Mouse (Mus musculus) ZHBTc4 (cell line): ENCODE data around the gene Srrm1.
"Not testable (repeated sequence)": the region's sequence is repeated elsewhere in the genome, so short reads cannot be mapped to it uniquely, and the experiment has no call there.

Experiments used
- DNase-seq: peaks from one replicate; pipeline ENCODE4 v3.0.0-alpha.2; 2011; ENCODE audit warnings: low read depth, low spot score

The Srrm1 gene

DNA sequence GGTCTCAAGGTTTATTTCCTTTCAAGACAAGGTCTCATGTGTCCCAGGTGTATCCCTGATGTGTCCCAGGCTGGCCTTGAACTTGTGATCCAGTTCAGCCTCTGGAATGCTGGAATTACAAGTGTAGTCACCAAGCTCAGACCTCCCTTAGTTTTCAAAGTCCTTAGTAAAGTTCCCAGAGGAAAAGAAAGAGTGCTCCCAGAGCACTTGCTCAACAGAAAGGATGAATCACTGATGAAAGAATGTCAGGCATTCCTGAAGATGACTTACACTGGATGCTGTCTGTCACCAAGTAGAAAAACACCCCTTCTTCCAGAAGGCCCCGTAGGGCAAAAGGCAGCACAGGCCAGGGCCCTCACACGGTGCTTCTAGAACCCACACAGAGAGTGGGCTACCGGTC lies 52.0 kb downstream of the Srrm1 start:
- peak; percentile 76 for DNase-seq

DNA sequence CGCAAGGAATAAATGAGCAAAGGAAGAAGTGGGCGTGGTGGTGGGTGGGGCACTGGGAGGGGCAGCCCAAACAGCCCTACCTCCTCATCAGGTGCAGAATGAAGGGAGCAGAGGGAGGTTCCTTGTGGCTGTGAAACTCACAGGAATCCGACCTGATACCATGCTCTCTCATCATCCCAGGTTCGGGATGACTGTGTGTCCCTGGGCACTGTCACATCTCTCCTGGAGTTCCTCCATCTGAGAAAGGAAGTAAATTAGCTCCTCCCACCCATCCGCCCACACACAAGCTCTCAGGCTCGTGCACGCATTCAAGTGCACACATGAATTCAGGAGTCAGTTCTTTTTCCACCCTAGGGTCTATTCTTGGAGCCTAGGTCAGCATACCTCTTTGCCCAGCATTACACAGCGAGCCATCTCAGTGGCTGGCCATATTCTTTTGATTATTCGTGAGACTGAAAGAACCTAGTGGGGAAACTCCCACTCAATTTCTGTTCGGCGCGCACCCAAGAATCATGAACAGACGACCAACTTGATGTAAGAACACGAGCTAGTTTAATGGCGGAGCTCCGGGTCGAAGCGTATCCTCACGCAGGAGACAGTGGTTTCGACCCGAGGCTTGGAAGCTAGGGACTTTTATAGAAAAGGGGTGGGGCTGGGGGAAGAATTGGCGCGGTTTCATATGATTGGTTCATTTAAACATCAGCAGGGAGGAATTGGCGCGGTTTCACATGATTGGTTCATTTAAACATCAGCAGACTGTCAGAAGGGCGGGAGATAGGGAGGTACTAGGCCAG lies 52.7 kb downstream of the Srrm1 start:
- peak; percentile 88 for DNase-seq

DNA sequence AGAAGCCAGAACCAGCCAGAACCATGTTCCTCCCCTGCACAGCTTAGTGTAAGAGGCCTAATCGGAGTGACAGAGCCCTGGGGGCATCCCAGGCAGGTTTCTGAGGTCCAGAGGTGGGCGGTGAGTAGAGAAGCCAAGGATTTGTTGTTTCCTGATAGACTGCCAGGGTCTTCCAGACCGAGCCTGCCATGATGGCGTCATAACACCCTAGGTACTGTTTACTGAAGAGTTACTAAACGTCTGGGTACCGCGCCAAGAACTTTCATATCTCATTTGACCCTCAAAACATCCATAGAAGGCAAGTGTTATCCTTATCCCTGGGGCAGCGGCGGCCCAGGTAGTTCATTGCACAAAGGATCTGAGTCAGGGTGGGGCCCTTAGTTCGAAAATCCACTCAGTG lies 54.4 kb downstream of the Srrm1 start:
- DNase-seq, result no peak

DNA sequence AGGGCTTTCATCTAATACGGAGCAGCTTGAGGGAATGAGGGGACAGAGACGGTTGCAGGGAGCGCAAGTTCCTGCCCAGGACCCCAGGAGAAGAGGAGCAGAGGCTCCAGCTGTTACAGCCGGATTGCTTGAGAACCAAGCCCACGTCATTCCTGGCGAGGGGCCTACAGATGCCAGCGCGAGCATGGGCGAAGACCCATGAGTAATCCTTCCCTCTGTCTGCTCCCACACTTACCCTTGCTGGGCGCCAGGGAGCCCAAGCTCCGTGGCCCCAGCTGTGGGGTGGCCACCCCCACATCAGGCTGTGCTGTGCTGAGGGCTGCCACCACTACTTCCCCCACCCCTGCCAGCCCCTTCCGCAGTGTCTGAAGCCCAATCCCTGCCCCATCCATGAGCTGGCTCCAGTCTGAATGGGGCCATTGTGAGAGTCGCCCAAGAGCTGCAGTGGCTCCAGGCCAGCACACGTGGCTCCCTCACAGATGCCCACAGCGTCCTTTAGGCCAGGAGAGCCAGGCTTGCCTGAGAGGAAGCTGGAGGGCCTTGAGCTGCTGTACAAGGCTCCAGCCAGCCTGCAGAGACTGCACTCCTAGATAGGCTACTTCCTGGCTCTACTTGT lies 55.1 kb downstream of the Srrm1 start:
- no peak for DNase-seq

DNA sequence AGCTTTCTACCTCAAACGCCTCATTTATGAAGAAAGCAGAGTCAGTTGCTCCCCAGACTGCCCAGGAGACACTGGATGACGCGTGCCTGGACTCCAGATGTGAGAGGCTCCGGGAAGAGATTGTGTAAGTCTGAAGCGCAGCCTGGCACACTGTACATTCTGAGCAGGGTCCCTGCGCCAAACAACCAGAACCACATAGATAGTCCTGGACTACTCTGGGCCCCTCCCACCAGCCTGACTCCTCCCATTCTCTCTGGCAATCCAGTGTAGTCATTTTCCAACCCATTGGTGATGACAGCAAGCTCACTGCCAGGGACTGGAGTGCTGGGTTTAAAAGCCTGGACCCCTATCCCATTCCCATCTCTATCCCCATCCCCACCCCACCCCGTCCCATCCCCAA lies 56.0 kb downstream of the Srrm1 start:
- peak; percentile 69 for DNase-seq

DNA sequence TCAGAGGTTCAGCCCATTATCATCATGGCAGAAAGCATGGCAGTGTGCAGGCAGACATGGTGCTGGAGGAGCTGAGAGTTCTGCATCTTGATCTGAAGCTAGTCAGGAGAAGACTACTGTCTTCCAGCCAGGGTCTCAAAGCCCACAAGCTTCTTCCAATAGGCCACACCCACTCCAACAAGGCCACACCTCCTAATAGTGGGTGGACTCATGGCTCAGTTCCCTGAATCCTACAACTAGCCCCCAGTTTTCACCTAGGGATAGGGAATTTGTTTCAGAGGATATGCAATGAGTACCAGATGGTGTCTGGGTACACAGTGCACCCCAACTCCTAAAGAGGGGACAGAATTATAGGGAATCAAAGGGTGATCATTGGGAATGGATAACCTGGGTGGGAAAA lies 56.6 kb downstream of the Srrm1 start:
- no peak for DNase-seq

DNA sequence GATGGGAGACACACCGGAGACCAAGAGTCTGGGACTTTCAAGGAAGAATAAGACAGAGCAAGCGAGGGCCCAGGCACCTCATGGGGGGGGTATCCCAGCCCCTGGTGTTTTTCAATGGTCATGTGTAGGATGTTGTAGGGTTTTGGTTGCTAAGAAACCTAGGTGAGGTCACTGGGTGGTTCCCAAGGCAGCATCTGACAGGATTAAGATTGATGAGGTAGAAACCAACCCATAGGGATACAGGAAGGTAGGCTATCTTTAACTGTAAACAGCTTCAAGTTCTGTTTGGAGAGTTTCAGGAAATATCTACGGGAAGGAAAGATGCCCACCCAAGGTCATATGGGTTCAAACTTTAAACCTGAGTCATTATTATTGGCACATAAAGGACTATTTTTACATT lies 59.3 kb downstream of the Srrm1 start:
- DNase-seq, result no peak

DNA sequence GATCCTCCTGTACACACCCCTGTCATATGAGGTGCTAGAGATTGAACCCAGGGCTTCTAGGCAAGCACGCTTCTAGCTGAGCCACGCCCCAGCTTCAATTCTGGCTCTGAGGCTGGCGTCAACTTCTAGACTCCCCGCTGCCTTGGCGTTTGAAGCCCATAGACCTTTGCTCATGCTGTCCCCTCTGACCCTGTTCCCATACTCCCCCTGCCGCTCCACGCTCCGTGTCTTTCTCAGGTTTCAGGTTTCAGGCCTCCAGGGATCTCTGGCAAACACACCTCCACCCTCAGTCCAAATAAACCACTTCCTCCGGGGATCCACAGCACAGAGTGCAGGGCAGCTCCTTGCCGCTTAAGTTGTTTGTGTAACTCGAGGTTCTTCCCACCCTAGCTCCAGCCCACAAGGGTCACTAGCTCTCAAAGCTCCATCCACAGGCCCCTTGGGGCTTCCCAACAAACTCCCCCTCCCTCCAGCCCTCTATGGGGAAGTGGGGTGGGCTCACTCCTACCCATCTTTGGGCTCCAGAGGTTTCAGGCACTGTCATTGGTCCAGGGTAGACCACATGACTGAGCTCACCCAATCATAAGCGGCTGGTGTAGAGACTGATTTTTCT lies 60.5 kb downstream of the Srrm1 start:
- DNase-seq, result peak; percentile 91

DNA sequence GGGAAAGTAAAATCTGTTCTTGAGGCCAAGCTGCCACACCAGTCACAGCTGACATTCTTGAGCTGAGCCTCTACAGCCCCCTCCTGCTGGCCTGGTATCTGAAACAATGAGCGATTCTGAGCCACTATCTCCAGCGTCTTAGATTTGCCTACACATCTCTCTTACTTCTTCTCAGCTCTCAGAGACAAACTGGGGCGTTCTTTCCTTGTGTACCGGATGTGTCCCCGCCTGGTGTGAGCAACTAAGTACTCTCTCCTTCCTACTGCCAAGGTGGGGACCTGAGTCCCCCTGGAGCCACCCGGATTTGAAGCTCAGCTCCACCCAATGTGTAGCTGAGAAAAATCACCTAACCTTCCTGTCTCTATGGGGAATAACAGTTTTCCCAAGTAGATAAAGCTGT lies 61.3 kb downstream of the Srrm1 start:
- no peak for DNase-seq

DNA sequence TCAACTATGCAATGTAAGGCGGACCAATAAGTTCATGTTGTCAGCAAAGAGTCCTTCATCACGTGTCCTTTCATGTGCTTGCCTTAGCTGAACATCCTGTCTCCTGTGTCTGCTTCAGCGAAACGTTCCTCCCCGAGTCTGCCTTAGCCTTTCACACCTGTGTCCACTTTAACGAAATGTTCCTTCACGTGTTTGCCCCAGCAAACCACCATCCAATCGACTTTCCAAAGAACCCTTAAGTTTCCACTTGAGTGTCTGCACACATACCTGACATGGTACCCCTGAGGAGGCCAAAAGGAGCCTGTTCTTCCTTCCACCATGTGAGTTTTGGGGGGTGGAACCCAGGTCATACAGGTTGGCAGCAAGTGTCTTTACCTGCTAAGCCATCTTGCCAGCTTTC lies 61.9 kb downstream of the Srrm1 start:
- DNase-seq, result no peak

DNA sequence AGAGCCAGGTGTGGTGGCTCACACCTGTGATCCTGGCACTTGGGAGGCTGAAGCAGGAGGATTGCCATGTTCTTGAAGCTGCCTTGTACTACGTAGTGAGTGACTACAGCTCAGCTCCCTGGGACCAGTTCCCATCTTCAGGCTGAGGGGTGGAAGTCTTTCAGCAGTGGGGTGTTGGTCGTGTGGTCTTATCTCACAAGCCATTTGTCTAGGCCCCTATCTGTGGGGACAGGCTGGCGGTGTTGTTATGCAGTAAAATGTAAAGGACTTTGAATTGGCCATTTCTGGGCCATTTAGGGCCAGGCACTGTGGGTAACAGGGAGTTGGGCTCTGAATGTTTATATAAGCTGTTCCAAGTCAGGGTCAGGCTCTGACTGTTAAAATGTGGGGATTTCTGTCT lies 65.1 kb downstream of the Srrm1 start:
- no peak for DNase-seq

DNA sequence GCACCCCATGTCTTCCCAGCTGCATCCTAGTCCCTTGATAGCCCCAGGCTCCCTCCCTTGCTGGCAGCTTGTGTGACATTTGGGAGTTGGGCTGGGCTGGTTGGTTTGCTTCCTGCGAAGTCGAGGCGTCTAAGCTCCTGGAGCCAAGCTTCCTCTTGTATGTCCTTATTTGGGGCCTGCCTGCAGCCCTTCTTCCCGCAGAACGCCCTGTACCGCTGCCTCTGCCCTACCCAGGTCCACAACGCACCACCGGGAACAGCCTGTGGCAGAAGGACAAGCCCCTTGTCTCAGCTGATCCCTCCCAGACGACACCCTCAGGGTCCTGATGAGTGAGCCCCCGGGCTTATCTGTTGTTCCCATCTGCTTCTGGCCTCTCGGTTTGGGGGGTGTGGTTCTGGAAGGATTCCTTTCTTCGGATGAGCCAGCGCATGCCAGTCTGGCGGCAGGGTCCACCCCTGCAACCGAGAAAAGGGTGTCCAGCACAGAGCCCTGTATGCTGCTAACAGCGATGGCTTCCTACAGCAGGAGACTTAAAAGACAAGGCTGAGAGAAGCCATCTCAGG lies 66.2 kb downstream of the Srrm1 start:
- peak; percentile 62 for DNase-seq

DNA sequence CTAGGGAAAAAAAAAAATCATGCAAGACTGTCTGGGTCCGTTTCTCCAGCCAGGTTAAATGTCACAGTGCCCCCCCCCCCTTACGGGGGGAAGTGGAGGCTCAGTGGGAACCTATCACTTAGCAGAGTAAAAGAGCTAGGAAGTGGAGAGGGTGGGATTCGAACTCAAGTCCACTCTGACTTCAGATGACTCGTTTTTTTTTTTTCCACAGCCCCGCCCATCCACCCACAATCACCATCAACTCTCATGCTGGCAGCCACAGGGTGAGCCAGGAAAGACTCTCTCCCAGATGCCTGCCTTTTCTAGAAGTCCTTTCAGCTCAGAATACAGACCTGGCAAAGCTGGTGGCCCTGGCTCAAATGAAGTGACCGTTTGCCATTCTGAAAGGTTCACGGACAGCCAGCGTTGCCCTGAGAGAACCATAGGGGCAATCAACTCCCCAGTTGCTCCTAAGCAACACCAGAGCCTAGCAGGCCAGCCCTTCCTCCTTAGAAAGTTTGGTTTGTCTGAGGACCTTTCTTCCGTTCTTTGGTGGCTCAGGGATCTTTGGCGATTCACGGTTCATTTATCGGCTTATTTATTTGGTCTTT lies 67.0 kb downstream of the Srrm1 start:
- no peak for DNase-seq

DNA sequence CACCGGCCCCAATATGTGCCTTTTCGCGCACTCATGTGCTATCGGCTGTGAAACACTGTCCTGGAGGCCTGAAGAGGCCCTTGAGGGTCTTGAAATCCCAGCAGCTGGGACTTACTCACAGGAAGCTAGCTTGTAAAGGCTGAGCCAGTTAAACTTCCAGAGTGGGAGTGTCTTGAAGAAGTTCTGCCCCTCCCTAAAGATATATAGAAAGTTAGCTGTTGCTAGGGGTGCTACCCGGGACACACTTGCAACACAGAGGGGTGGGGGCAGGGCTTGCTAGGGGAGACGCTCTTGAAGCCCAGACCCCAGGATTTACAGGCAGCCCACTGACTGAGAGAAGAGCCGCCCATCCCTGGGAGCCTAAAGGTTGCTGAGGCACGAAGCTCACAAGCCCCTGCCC lies 67.7 kb downstream of the Srrm1 start:
- DNase-seq, result peak; percentile 50

DNA sequence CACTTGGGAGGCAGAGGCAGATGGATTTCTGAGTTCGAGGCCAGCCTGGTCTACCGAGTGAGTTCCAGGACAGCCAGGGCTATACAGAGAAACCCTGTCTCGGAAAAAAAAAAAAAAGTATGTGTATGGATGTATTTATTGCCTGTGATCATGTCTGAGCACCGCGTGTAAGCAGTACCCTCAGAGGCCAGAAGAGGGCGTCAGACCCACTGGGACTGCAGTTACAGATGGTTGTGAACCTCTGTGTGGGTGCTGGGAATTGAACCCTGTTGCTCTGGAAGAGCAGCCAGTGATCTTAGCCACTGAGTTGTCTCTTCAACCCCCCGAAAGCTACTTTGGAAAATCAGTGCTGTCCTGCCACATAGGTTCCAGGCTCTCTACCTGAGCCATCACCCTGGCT lies 69.2 kb downstream of the Srrm1 start:
- no peak for DNase-seq

DNA sequence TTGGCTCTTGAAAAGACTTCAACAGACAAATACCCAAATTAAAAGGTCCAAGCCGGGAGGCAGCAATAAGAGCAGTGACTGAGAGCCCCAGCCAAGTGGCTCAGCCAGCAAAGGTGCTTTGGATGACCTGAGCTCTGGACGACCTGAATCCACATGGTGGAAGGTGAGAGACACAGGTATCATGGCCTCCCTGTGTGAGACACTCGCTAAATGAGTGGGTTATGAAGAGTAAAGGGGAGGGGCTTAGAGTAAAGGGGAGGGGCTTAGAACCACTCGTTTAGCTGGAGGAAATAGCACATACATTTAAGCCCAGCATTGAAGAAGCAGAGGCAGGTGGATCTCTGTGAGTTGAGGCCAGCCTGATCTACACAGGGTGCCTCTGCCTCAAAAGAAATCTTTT lies 69.7 kb downstream of the Srrm1 start:
- peak; percentile 54 for DNase-seq

DNA sequence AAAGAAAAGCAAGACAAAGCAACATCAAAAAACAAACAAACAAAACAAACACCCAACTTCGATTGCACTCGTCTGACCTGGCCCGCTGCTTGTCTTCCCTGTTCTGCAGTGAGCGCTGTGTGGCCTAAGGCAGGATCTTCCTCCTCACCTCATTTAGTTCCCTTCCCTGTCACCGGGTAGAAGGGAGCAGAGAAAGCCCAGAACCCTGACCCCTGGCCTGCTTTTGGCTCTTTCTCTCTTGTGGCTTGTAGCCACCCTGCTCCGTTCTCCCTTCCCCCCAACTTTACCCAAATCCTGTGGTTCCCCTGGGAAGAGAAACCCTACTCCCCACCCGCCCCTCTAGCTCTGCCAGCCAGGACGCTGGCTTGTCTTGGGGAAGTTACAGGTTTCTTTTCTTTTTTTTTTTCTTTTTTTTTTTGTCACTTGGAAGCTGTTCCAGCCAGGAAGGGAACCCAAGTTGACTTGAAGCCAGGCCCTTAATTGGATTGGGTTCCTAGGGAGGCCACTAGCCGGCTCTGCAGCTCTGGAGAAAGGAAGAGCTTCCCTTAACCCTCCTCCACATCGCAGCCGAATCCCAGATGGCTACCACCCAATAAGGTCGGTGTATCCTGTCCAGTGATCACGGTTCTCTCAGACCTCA lies 70.3 kb downstream of the Srrm1 start:
- DNase-seq, result no peak

DNA sequence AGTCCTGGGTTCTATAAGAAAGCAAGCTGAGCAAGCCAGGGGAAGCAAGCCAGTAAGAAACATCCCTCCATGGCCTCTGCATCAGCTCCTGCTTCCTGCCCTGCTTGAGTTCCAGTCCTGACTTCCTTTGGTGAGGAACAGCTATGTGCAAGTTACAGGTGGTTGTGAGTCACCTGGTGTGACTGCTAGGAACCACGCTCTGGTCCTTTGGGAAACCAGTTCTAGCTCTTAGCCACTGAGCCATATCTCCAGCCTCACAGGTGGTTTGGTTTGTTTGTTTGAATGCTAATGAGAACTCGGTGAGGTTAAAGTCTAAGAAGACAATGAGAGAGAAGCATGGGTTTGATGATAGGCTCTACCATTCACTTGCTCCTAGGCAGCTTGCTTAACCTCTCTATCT lies 73.1 kb downstream of the Srrm1 start:
- not testable (repeated sequence) for DNase-seq

DNA sequence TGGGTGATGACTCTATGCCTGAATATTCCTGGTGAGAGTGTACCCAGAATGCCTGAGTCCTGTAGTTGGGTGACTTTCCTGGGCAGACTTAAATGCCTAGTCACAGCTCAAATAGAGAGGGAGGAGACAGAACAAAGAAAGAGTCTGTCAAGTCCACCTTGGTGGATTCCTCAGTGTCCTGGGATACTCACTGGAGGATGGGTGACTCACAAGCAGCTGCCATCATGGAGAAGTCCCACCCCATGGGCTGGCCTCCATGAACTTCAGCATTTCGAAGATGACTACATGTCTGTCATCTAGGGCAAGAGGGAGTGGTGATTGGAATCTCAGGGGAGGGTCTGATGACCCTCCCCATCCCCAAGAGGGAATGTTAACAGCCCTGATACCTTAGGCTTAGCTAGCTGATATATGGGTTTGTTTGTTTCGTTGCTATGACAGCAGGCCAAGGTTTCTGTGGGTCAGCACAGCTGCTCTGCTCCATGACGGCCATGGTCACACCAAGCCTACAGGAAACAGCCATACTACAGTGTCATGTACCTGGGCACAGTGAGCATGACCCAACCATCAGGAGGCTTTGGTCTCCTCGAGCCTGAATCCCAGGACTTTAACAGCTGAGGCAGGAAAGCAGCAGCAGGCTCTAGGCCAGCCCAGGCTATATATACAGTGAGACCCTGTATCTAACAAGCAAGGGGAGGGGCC lies 76.3 kb downstream of the Srrm1 start:
- no peak for DNase-seq

DNA sequence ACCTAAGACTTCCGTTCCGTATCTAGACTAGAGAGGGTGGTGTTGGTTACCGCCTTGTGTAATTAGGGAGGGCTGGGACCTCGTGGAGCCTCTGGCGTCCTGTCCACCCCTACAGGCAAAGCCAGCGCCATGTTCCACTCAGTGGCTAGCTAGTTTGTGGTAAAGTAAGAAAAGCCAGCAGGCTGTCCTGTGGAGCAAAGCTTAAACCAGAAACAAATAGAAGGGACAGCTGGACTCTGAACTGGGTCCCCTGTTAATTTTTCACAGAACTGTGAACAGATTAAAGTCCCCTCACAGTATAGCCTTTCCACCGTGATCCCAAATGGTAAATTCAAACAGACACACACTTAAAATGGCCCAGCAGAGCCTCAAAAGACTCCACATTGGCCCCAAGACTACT lies 78.4 kb downstream of the Srrm1 start:
- DNase-seq, result no peak

DNA sequence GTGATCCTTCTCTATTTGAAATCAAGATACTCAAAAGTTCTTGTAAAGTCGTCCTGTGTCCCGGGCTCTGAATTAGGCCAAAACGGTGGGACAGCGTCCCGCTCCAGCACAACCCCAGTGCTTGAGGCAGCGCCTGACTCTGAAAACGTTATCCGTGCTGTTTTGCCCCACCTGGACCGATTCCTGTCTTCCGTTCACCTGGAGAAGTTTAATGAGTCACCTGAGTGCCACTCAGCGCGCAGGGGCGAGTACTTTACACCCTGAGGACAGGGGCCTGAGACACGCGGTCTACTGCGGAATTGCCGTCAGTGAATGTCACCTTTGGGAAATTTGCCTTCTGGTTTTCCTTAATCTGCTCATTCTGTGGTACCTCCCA lies 79.8 kb downstream of the Srrm1 start:
- no peak for DNase-seq
